Mouse (Mus musculus) heart, embryonic 14.5 days (tissue): ENCODE results near the gene Nle1. TPM values are rescaled to one million over a fixed set of nuclear protein-coding genes. Genes with fewer than 3 reads are reported as not detected.

Source experiments
- ATAC-seq: fragments of 200-750 bp; cut with Nextera tagmentation; 2 replicates; pipeline ENCODE4 v1.8.0; 2017; ENCODE audit warnings: low read depth, moderate TSS enrichment; ENCODE audit not compliant: insufficient number of reproducible peaks, insufficient read depth, low FRiP score
- H3K27ac ChIP-seq, 2 experiments: fragments of 200-500 bp in 1 of 2; fragments of 300-500 bp in 1 of 2; sonication (generic) in 1 of 2; replicated peaks in 1 of 2; 2 replicates each; pipeline ENCODE4 v1.5.1; 2012 to 2014; ENCODE audit warnings: low read depth in 2 of 2, low read length in 2 of 2, control low read depth in 1 of 2, mild to moderate bottlenecking in 1 of 2, mixed read lengths in 1 of 2; ENCODE audit not compliant: control insufficient read depth in 1 of 2, insufficient read depth in 1 of 2
- H3K27me3 ChIP-seq: fragments of 300-500 bp; sonication (generic); 2 replicates; pipeline ENCODE4 v1.6.1; 2014; ENCODE audit warnings: mild to moderate bottlenecking, low read length, control low read depth; ENCODE audit not compliant: control insufficient read depth, insufficient read depth
- H3K36me3 ChIP-seq: fragments of 300-500 bp; sonication (generic); 2 replicates; pipeline ENCODE4 v1.6.1; 2014; ENCODE audit warnings: mild to moderate bottlenecking, control low read depth, low read length, mixed read lengths; ENCODE audit not compliant: control insufficient read depth, insufficient read depth
- H3K4me1 ChIP-seq, 2 experiments: fragments of 200-500 bp in 1 of 2; fragments of 300-500 bp in 1 of 2; sonication (generic) in 1 of 2; 2 replicates each; pipeline ENCODE4 v1.6.1; 2012 to 2014; ENCODE audit warnings: low read length in 2 of 2, control low read depth in 1 of 2, mixed read lengths in 1 of 2; ENCODE audit not compliant: control insufficient read depth in 2 of 2, insufficient read depth in 2 of 2
- H3K4me2 ChIP-seq: fragments of 300-500 bp; sonication (generic); 2 replicates; pipeline ENCODE4 v1.6.1; 2014; ENCODE audit warnings: mild to moderate bottlenecking, low read length
- H3K4me3 ChIP-seq, 2 experiments: fragments of 200-500 bp in 1 of 2; fragments of 300-500 bp in 1 of 2; sonication (generic) in 1 of 2; 2 replicates each; pipeline ENCODE4 v1.5.1; 2012 to 2014; ENCODE audit warnings: low read length in 2 of 2, mild to moderate bottlenecking in 2 of 2, control low read depth in 1 of 2, low read depth in 1 of 2, moderate library complexity in 1 of 2; ENCODE audit not compliant: control insufficient read depth in 1 of 2, insufficient read depth in 1 of 2
- H3K9ac ChIP-seq: fragments of 300-500 bp; sonication (generic); 2 replicates; pipeline ENCODE4 v1.6.1; 2014; ENCODE audit warnings: mild to moderate bottlenecking, low read length
- H3K9me3 ChIP-seq: fragments of 300-500 bp; sonication (generic); 2 replicates; pipeline ENCODE4 v1.6.1; 2016; ENCODE audit warnings: low read length, control low read depth; ENCODE audit not compliant: control insufficient read depth
- WGBS: fragments of 180-500 bp; shearing (Covaris S2); extraction: QIAGEN DNeasy Blood & Tissue Kit; methylation state at CpG from one replicate; pipeline ENCODE4 v1.1.7; 2014; 5-methylcytosine and 5-hydroxymethylcytosine counted together
- polyA plus RNA-seq: library from polyadenylated mRNA; unstranded; fragments of >200 nt; fragmentation: Nextera tagmentation; extraction: Ambion mirVana; gene quantifications from 2 replicates; pipeline ENCODE4 v1.2.1, GENCODE M21; 2014

Gene Nle1
- polyA plus RNA-seq, 1 experiment from 2014 or later: 18.8 TPM

DNA sequence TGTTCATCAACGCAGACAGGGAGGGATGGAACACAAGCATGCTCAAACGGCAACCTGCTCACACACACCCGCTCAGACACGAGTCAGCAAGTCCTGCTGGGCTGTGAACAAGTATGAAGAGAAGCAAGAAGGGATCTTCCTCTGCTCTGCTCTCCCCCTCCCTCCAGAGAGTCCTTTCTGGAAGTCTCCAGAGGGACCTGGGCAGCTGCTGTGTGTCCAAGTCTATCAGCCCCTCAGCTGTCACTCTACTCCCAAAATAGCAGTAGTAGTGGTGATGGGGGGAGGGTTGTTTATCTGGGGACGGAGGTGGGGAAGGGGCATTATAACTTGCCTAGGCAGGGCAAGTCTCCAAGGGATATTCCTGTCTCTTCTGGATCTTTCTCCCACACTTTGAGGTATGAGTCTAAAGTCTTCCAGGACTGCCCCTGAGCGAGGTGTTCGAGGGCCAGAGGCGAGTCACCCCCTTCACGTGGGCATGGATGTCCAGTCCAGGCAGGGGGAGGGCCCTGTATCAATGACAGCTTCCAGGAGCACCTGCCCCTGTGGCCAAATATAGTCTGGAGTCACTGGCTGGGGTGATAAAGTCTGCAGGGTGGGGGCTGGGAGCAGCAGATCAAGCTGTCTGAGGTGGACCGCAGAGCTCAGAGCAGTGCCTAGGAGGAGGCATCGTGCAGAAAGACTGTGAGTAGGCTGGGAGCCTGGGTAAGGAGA lies 2.6 kb upstream of the Nle1 start:
- H3K4me1 ChIP-seq: peaks cover 26 to 56% of the 10 kb centered on the region in 2 experiments
- H3K4me2 ChIP-seq: peak overlapping the region; percentile 85
- H3K9me3 ChIP-seq: no peaks in the 10 kb centered on the region
- peak overlapping the region; percentile 97 for H3K27ac ChIP-seq
- no peaks in the 10 kb centered on the region for H3K27me3 ChIP-seq
- peak; percentile 90 for ATAC-seq
- WGBS: 14% methylated on average over 11 of the region's 11 CpGs
- peak overlapping the region; percentile 55 for H3K4me3 ChIP-seq
- H3K9ac ChIP-seq: peak overlapping the region; percentile 86
- peaks cover 22% of the 10 kb centered on the region for H3K36me3 ChIP-seq

DNA sequence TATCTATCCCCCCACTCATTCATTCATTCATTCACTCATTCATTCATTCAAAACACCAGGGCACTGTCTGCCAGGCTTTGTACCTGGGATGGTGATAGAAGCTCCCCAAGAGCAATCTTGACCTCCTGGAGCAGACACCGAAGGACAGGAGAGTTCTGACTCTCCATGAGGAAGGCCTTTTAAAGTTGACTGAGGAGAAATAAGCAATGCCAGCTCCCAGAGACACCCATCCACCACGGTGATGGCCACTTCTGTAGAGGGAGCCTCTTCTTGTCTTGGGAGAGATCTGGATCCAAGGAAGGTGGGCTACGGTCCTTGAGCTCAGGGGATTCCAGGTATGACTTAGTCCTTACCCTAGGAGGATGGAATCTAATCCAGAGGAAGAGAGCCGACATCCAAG lies 2.0 kb upstream of the Nle1 start, which contains the start of gene Unc45b:
Unc45b (plus strand) TSS at position 301 of the 400 bp plus-strand sequence.
- no peak for ATAC-seq
- H3K27me3 ChIP-seq: no peaks in the 10 kb centered on the region
- H3K27ac ChIP-seq: peak within 1 kb of the TSS; percentile 97
- peak within 1 kb of the TSS; percentile 85 for H3K4me2 ChIP-seq
- WGBS: 53% methylated on average over 4 of the region's 4 CpGs
- H3K36me3 ChIP-seq: peaks cover 22% of the 10 kb centered on the region
- peaks cover 26 to 55% of the 10 kb centered on the region in 2 experiments for H3K4me1 ChIP-seq
- H3K4me3 ChIP-seq: peak within 1 kb of the TSS; percentile 55
- H3K9me3 ChIP-seq: no peaks in the 10 kb centered on the region
- H3K9ac ChIP-seq: peak within 1 kb of the TSS; percentile 86

DNA sequence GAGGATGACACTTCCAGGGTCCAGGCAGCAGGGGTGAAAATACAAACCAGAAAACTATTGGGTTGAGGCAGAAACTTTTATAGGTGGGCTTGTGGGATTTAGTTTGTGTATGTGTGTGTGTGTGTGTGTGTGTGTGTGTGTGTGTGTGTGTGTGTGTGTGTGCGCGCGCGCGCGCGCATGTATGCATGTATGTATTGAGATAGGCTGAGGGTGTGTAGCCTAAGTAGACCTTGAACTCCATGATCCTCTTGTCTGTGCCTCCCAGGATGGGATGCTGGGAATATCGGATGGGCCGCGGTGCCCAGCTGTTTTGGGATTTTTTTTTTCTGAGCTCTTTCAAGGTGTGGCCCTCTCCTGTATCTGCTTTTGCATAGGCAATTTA lies 388 bp upstream of the Nle1 start:
- 57% methylated on average over 8 of the region's 10 CpGs for WGBS
- peak overlapping the region; percentile 84 for H3K9ac ChIP-seq
- ATAC-seq: no peak
- no peaks in the 10 kb centered on the region for H3K27me3 ChIP-seq
- peaks cover 32% of the 10 kb centered on the region for H3K36me3 ChIP-seq
- H3K4me2 ChIP-seq: peak overlapping the region; percentile 90
- H3K9me3 ChIP-seq: no peaks in the 10 kb centered on the region
- peak overlapping the region; percentile 75 to 79 for H3K4me3 ChIP-seq
- peaks cover 20 to 38% of the 10 kb centered on the region in 2 experiments for H3K4me1 ChIP-seq
- H3K27ac ChIP-seq: no peak overlapping the region

DNA sequence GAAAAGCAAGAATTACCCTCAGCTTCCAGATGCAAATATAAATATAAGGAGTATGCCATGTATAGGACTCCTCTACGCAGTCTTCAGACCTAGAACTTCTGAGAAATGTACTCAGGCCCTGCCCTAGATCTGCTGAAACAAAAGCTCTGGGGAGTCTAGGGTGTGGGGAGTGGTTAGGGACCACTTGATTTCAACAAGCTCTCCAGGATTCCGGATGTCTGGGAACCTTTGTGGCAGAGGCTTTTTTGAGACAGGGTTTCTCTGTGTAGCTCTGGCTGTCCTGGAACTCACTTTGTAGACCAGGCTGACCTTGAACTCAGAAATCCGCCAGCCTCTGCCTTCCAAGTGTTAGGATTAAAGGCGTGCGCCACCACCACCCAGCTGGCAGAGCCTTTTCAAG lies 2.4 kb downstream of the Nle1 start:
- 80% methylated on average over 5 of the region's 5 CpGs for WGBS
- ATAC-seq: no peak
- Histone ChIP-seq H3K36me3 (peaks cover 60% of the 10 kb centered on the region), H3K4me1 (peaks cover 17 to 25% of the 10 kb centered on the region in 2 experiments), H3K9ac (no peak overlapping the region), H3K4me3 (no peak overlapping the region), H3K9me3 (no peaks in the 10 kb centered on the region), H3K4me2 (no peak overlapping the region), H3K27me3 (no peaks in the 10 kb centered on the region), H3K27ac (no peak overlapping the region)

DNA sequence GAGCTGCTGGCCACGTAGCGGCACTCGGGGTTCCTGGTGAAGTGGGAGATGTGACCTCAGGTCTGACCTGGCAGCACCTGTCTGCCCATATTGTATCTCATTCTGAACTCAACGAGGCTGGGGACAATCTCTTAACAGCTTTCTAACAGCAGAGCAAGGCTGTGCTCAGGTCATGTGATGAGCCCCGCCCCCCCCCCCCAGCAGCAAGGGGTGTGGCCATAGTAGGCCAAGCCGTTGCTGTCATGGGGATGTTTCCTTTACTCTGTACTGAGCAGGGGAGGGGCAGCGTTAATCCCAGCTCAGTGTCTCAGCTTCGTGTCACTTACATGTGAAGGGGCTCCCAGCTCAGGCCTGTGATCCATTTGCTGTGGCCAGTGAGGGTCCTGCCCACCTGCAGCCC lies 3.3 kb downstream of the Nle1 start:
- 53% methylated on average over 8 of the region's 8 CpGs for WGBS
- no peak overlapping the region for H3K27ac ChIP-seq
- peaks cover 69% of the 10 kb centered on the region for H3K36me3 ChIP-seq
- H3K4me2 ChIP-seq: no peak overlapping the region
- H3K9me3 ChIP-seq: no peaks in the 10 kb centered on the region
- no peak for ATAC-seq
- H3K4me3 ChIP-seq: no peak overlapping the region
- H3K9ac ChIP-seq: no peak overlapping the region
- peaks cover 11 to 18% of the 10 kb centered on the region in 2 experiments for H3K4me1 ChIP-seq
- H3K27me3 ChIP-seq: no peaks in the 10 kb centered on the region

DNA sequence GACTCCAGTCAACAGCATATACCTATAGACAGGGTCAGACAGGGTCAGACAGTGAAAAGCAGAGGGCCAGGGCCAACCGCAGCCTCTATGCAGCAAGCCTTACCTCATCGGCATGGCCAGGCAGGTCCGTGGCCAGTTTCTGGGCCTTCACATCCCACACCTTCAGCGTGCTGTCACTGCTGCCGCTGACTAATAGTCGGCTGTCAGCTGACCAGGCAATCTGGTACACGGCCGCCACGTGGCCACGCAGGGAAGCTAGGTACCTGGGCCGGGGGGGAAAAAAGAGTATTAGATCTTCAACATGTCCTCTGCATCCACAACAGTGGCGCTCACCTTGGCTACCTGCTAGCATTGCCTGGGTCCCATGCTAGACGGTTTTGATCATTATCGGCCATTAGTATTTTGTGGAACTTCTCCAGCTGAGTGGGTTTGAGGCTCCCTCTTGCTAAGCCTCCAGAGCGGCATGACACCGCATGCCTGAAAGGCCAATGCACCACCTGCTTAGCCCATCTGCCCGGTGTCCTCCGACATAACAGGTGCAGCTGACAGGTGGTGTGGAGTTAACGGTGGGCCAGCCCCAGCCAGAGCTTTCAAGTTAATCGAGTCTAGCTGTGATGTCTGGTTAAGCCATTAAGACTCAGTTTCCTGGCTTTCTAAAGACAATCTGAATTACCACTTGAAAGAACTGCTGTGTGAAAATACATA lies 6.5 kb downstream of the Nle1 start:
- Histone ChIP-seq H3K9me3 (no peaks in the 10 kb centered on the region), H3K27me3 (no peaks in the 10 kb centered on the region), H3K4me3 (no peak overlapping the region), H3K9ac (no peak overlapping the region), H3K27ac (no peak overlapping the region), H3K4me1 (no peaks in the 10 kb centered on the region), H3K4me2 (no peak overlapping the region), H3K36me3 (peaks cover 84% of the 10 kb centered on the region)
- WGBS: 93% methylated on average over 20 of the region's 20 CpGs
- ATAC-seq: no peak

DNA sequence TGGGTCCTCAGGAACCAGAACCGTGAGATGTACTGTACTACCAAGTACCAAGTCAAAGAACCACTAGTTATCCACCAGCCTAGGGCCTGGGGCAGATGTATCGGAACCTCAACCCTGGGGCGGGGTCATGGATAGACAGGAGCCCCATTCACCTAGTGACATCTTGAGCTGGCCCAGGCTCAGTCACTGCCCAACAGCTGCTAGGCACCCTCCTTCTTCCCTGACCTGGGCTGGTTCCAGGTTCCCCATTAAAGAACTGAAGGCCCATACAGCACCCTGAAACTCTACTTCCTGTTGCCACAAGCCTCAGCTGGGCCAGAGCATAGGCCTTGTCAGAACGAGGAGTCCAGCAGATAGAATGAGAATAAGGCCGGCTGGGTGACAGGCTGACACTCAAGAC lies 8.5 kb downstream of the Nle1 start:
- Histone ChIP-seq H3K9me3 (no peaks in the 10 kb centered on the region), H3K4me2 (no peak overlapping the region), H3K4me3 (no peak overlapping the region), H3K36me3 (peaks cover 64% of the 10 kb centered on the region), H3K9ac (no peak overlapping the region), H3K4me1 (no peaks in the 10 kb centered on the region), H3K27me3 (no peaks in the 10 kb centered on the region), H3K27ac (no peak overlapping the region)
- WGBS: 91% methylated on average over 5 of the region's 5 CpGs
- no peak for ATAC-seq
